Mouse (Mus musculus): ENCODE data around the gene Phgr1. TPM values are rescaled to one million over a fixed set of nuclear protein-coding genes. Genes with fewer than 3 reads are reported as not detected.

Phgr1 gene
- polyA plus RNA-seq, 1 experiment from 2014 or later, result not detected

GRCm38 (mm10) chr2:118805756-118806155, 33.2 kb downstream of the Phgr1 start:
- Histone ChIP-seq H3K9me3 (ENCODE audit: low read length) (peaks cover 2% of the 10 kb centered on the region; the same call in 1 of the 2 replicates), H3K9ac (replicated peaks; ENCODE audit: low read length) (no peak overlapping the region), H3K4me3 (ENCODE audit: low read length) (no peak overlapping the region), H3K4me1 (ENCODE audit: insufficient read depth, low read length) (no peaks in the 10 kb centered on the region), H3K27ac (ENCODE audit: low read length) (no peak overlapping the region), H3K4me2 (replicated peaks; ENCODE audit: low read depth, low read length) (no peak overlapping the region), H3K36me3 (ENCODE audit: insufficient read depth, low read length) (no peaks in the 10 kb centered on the region), H3K27me3 (ENCODE audit: insufficient read depth, low read length) (peaks cover 3% of the 10 kb centered on the region; the same call in 1 of the 2 replicates)
- no peak for ATAC-seq (ENCODE audit: low FRiP score, low TSS enrichment)
- 46% methylated on average over 3 of the region's 3 CpGs for WGBS

- 70% methylated on average over 4 of the region's 4 CpGs for WGBS
Measured at GRCm38 (mm10) chr2:118806860-118807259, 34.3 kb downstream of the Phgr1 start.

GRCm38 (mm10) chr2:118810861-118811260, 38.3 kb downstream of the Phgr1 start:
- Histone ChIP-seq H3K9me3 (ENCODE audit: low read length) (peaks cover 2% of the 10 kb centered on the region; the same call in 1 of the 2 replicates), H3K9ac (replicated peaks; ENCODE audit: low read length) (no peak overlapping the region), H3K36me3 (ENCODE audit: insufficient read depth, low read length) (no peaks in the 10 kb centered on the region), H3K4me3 (ENCODE audit: low read length) (no peak overlapping the region), H3K27me3 (ENCODE audit: insufficient read depth, low read length) (peaks cover 3% of the 10 kb centered on the region; the same call in 1 of the 2 replicates), H3K4me1 (ENCODE audit: insufficient read depth, low read length) (peaks cover 11% of the 10 kb centered on the region; the same call in 1 of the 2 replicates), H3K27ac (ENCODE audit: low read length) (no peak overlapping the region), H3K4me2 (replicated peaks; ENCODE audit: low read depth, low read length) (no peak overlapping the region)
- WGBS, result 38% methylated on average over 2 of the region's 2 CpGs
- no peak for ATAC-seq (ENCODE audit: low FRiP score, low TSS enrichment)

More at GRCm38 (mm10) chr2:118806860-118807259, 34.3 kb downstream of the Phgr1 start:
- Histone ChIP-seq H3K9ac (replicated peaks; ENCODE audit: low read length) (no peak overlapping the region), H3K27ac (ENCODE audit: low read length) (no peak overlapping the region), H3K36me3 (ENCODE audit: insufficient read depth, low read length) (no peaks in the 10 kb centered on the region), H3K9me3 (ENCODE audit: low read length) (peaks cover 2% of the 10 kb centered on the region; the same call in 1 of the 2 replicates), H3K4me1 (ENCODE audit: insufficient read depth, low read length) (no peaks in the 10 kb centered on the region), H3K4me2 (replicated peaks; ENCODE audit: low read depth, low read length) (no peak overlapping the region), H3K27me3 (ENCODE audit: insufficient read depth, low read length) (peaks cover 5% of the 10 kb centered on the region; the same call in 1 of the 2 replicates), H3K4me3 (ENCODE audit: low read length) (no peak overlapping the region)
- ATAC-seq (ENCODE audit: low FRiP score, low TSS enrichment), result no peak

GRCm38 (mm10) chr2:118812724-118813123, 40.2 kb downstream of the Phgr1 start:
- Histone ChIP-seq H3K9me3 (ENCODE audit: low read length) (peaks cover 2% of the 10 kb centered on the region; the same call in 1 of the 2 replicates), H3K4me2 (replicated peaks; ENCODE audit: low read depth, low read length) (no peak overlapping the region), H3K4me1 (ENCODE audit: insufficient read depth, low read length) (peaks cover 11% of the 10 kb centered on the region; the same call in 1 of the 2 replicates), H3K4me3 (ENCODE audit: low read length) (no peak overlapping the region), H3K27me3 (ENCODE audit: insufficient read depth, low read length) (0 out of 2 replicates have a peak, but pooled peaks cover 2% of the 10 kb centered on the region), H3K36me3 (ENCODE audit: insufficient read depth, low read length) (peaks cover 7% of the 10 kb centered on the region), H3K27ac (ENCODE audit: low read length) (no peak overlapping the region), H3K9ac (replicated peaks; ENCODE audit: low read length) (no peak overlapping the region)
- WGBS, result 81% methylated on average over 1 of the region's 1 CpGs
- ATAC-seq (ENCODE audit: low FRiP score, low TSS enrichment), result no peak

GRCm38 (mm10) chr2:118813981-118814836, 41.6 kb downstream of the Phgr1 start, which contains the start of gene Knstrn:
TSS of gene Knstrn (plus strand) at chr2:118814003.
- Histone ChIP-seq H3K4me3 (ENCODE audit: low read length) (peak within 1 kb of the TSS; percentile 73), H3K36me3 (ENCODE audit: insufficient read depth, low read length) (peaks cover 22% of the 10 kb centered on the region), H3K4me2 (replicated peaks; ENCODE audit: low read depth, low read length) (peak within 1 kb of the TSS; percentile 73), H3K9me3 (ENCODE audit: low read length) (peaks cover 2% of the 10 kb centered on the region; the same call in 1 of the 2 replicates), H3K27ac (ENCODE audit: low read length) (peak within 1 kb of the TSS; percentile 47; the same call in 1 of the 2 replicates), H3K27me3 (ENCODE audit: insufficient read depth, low read length) (0 out of 2 replicates have a peak, but pooled peaks cover 2% of the 10 kb centered on the region), H3K9ac (replicated peaks; ENCODE audit: low read length) (peak within 1 kb of the TSS; percentile 78), H3K4me1 (ENCODE audit: insufficient read depth, low read length) (peaks cover 11% of the 10 kb centered on the region; the same call in 1 of the 2 replicates)
- peak; percentile 96 for ATAC-seq (ENCODE audit: low FRiP score, low TSS enrichment)
- WGBS, result under 1% methylated on average over 49 of the region's 49 CpGs

- Histone ChIP-seq H3K4me2 (replicated peaks; ENCODE audit: low read depth, low read length) (no peak overlapping the region), H3K36me3 (ENCODE audit: insufficient read depth, low read length) (peaks cover 66% of the 10 kb centered on the region), H3K27ac (ENCODE audit: low read length) (no peak overlapping the region), H3K27me3 (ENCODE audit: insufficient read depth, low read length) (no peaks in the 10 kb centered on the region), H3K4me3 (ENCODE audit: low read length) (no peak overlapping the region), H3K9me3 (ENCODE audit: low read length) (no peaks in the 10 kb centered on the region; the same call in 1 of the 2 replicates), H3K9ac (replicated peaks; ENCODE audit: low read length) (no peak overlapping the region), H3K4me1 (ENCODE audit: insufficient read depth, low read length) (no peaks in the 10 kb centered on the region)
- 92% methylated on average over 5 of the region's 5 CpGs for WGBS
- ATAC-seq (ENCODE audit: low FRiP score, low TSS enrichment), result no peak
Measured at GRCm38 (mm10) chr2:118822800-118823199, 50.2 kb downstream of the Phgr1 start.

- Histone ChIP-seq H3K27ac (ENCODE audit: low read length) (no peak overlapping the region), H3K4me3 (ENCODE audit: low read length) (no peak overlapping the region), H3K4me1 (ENCODE audit: insufficient read depth, low read length) (no peaks in the 10 kb centered on the region), H3K9ac (replicated peaks; ENCODE audit: low read length) (no peak overlapping the region), H3K4me2 (replicated peaks; ENCODE audit: low read depth, low read length) (no peak overlapping the region), H3K36me3 (ENCODE audit: insufficient read depth, low read length) (peaks cover 58% of the 10 kb centered on the region), H3K9me3 (ENCODE audit: low read length) (no peaks in the 10 kb centered on the region; the same call in 1 of the 2 replicates), H3K27me3 (ENCODE audit: insufficient read depth, low read length) (no peaks in the 10 kb centered on the region)
- no peak for ATAC-seq (ENCODE audit: low FRiP score, low TSS enrichment)
- 91% methylated on average over 4 of the region's 4 CpGs for WGBS
Measured at GRCm38 (mm10) chr2:118824396-118824795, 51.8 kb downstream of the Phgr1 start.

Other genes starting within 250 kb of the Phgr1 start
- gene Bmf, start 223.1 kb upstream of the Phgr1 start, polyA plus RNA-seq (2015; fragmentation: Nextera tagmentation; extraction: Ambion mirVana), result 7.6 and 9.9 TPM in 2 replicates
- gene Bub1b, start 174.6 kb upstream of the Phgr1 start, polyA plus RNA-seq (2015; fragmentation: Nextera tagmentation; extraction: Ambion mirVana), result 102 and 112 TPM in 2 replicates
- 0.60 and 1.4 TPM in 2 replicates for gene Pak6, start 109.5 kb upstream of the Phgr1 start, polyA plus RNA-seq (2015; fragmentation: Nextera tagmentation; extraction: Ambion mirVana)
- gene Ankrd63, start 68.8 kb upstream of the Phgr1 start, polyA plus RNA-seq (2015; fragmentation: Nextera tagmentation; extraction: Ambion mirVana), result 0.25 and 0.30 TPM in 2 replicates
- gene Plcb2, start 44.3 kb upstream of the Phgr1 start, polyA plus RNA-seq (2015; fragmentation: Nextera tagmentation; extraction: Ambion mirVana), result 1.4 and 1.7 TPM in 2 replicates
- 15.2 and 16.3 TPM in 2 replicates for gene Inafm2, start 27.0 kb upstream of the Phgr1 start, polyA plus RNA-seq (2015; fragmentation: Nextera tagmentation; extraction: Ambion mirVana)
- gene Ccdc9b, start 10.1 kb upstream of the Phgr1 start, polyA plus RNA-seq (2015; fragmentation: Nextera tagmentation; extraction: Ambion mirVana), result 1.3 and 1.4 TPM in 2 replicates
- gene Disp2, start 7.0 kb downstream of the Phgr1 start, polyA plus RNA-seq (2015; fragmentation: Nextera tagmentation; extraction: Ambion mirVana), result 0.46 and 0.81 TPM in 2 replicates
- 113 and 119 TPM in 2 replicates for gene Knstrn, start 41.2 kb downstream of the Phgr1 start, polyA plus RNA-seq (2015; fragmentation: Nextera tagmentation; extraction: Ambion mirVana)
- 91.0 and 91.1 TPM in 2 replicates for gene Ivd, start 89.2 kb downstream of the Phgr1 start, polyA plus RNA-seq (2015; fragmentation: Nextera tagmentation; extraction: Ambion mirVana)
- gene Bahd1, start 127.6 kb downstream of the Phgr1 start, polyA plus RNA-seq (2015; fragmentation: Nextera tagmentation; extraction: Ambion mirVana), result 3.1 and 3.5 TPM in 2 replicates
- 26.8 and 28.6 TPM in 2 replicates for gene Chst14, start 153.7 kb downstream of the Phgr1 start, polyA plus RNA-seq (2015; fragmentation: Nextera tagmentation; extraction: Ambion mirVana)

Data from kidney, embryonic 16.5 days (tissue).